Mouse (Mus musculus) forebrain, embryonic 10.5 days (tissue): ENCODE results near the gene Syngr4. TPM values are rescaled to one million over a fixed set of nuclear protein-coding genes. Genes with fewer than 3 reads are reported as not detected.
A peak's percentile ranks its signal among the peaks of the same experiment; 100 is the strongest.
"Not testable (repeated sequence)": the region's sequence is repeated elsewhere in the genome, so short reads cannot be mapped to it uniquely, and the experiment has no call there.

Experiments used
- DNase-seq: peaks from one replicate; pipeline ENCODE4 v3.0.0-alpha.2; 2017; ENCODE audit warnings: low spot score; ENCODE audit errors: extremely low spot score
- H3K27ac ChIP-seq: fragments of 300-500 bp; sonication (generic); 2 replicates; pipeline ENCODE4 v1.5.1; 2016; ENCODE audit warnings: mild to moderate bottlenecking
- H3K27me3 ChIP-seq: fragments of 300-500 bp; sonication (generic); 2 replicates; pipeline ENCODE4 v1.6.1; 2016; ENCODE audit warnings: mild to moderate bottlenecking; ENCODE audit not compliant: poor library complexity, severe bottlenecking
- H3K36me3 ChIP-seq: fragments of 300-500 bp; sonication (generic); replicated peaks from 2 replicates; pipeline ENCODE4 v1.6.1; 2016; ENCODE audit warnings: mild to moderate bottlenecking, moderate library complexity
- H3K4me1 ChIP-seq: fragments of 300-500 bp; sonication (generic); 2 replicates; pipeline ENCODE4 v1.6.1; 2016
- H3K4me3 ChIP-seq: fragments of 300-500 bp; sonication (generic); 2 replicates; pipeline ENCODE4 v1.5.1; 2016; ENCODE audit warnings: mild to moderate bottlenecking, moderate library complexity
- H3K9me3 ChIP-seq: fragments of 300-500 bp; sonication (generic); 2 replicates; pipeline ENCODE4 v1.6.1; 2016; ENCODE audit warnings: mild to moderate bottlenecking, moderate library complexity
- WGBS: fragments of 180-500 bp; shearing (Covaris S2); methylation state at CpG from one replicate; pipeline ENCODE4 v1.1.7; 2016; 5-methylcytosine and 5-hydroxymethylcytosine counted together
- polyA plus RNA-seq: library from polyadenylated mRNA; unstranded; fragments of >200 nt; fragmentation: Nextera tagmentation; extraction: Ambion mirVana; gene quantifications from 2 replicates; pipeline ENCODE4 v1.2.1, GENCODE M21; 2016

Gene Syngr4
- polyA plus RNA-seq, 1 experiment from 2014 or later = 1.3 TPM

DNA sequence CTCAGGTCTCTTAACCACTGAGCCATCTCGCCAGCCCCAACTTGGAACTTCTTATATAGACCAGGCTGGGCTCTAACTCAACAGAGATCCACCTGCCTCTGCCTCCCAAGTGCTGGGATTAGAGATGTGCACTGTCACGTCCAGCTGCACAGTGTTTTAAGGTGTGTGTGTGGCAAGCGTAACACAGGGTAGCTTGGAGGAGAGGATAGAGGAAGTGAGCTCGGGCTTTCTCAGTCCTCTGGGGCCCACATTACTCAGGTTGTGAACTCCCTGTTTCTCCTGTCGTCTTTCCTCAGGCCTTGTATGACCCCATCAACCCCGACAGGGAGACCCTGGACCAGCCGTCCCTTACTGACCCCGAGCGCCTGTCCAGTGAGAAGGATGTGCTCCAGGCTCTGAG, 10.1 kb upstream of the Syngr4 start:
- Histone ChIP-seq H3K27me3 (no peaks in the 10 kb centered on the region), H3K27ac (no peak overlapping the region), H3K4me1 (no peaks in the 10 kb centered on the region), H3K36me3 (peaks cover 37% of the 10 kb centered on the region), H3K4me3 (no peak overlapping the region), H3K9me3 (peaks cover 11% of the 10 kb centered on the region)
- no peak for DNase-seq
- 93% methylated on average over 9 of the region's 9 CpGs for WGBS

DNA sequence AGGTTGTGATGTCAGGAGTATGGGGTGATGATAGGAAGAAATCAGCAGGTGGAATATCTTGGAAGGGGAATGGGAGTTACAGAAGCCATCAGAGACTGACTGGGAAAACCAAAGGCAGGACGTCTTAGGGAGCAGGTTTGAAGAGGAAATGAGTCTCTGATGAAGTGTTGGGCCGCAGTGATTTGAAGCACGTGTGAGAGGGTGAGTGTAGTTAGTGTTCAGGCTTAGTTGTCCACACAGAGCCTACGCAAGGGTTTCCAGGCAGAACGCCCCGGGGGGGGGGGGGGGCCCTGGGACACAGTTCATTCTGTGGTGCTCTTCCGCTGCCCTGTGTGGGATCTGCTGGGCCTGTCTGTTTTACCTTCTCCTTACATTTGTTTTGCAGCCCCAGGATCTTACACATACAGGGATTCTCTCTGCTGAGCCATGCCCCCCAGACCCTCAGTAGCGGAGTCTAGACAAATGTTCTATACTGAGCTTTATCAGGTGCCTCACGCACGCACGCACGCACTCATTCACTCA, 6.0 kb upstream of the Syngr4 start:
- Histone ChIP-seq H3K27ac (no peak overlapping the region), H3K4me1 (peaks cover 6% of the 10 kb centered on the region), H3K9me3 (0 out of 2 replicates have a peak, but pooled peaks cover 4% of the 10 kb centered on the region), H3K27me3 (no peaks in the 10 kb centered on the region), H3K4me3 (no peak overlapping the region), H3K36me3 (peaks cover 5% of the 10 kb centered on the region)
- 77% methylated on average over 12 of the region's 12 CpGs for WGBS
- no peak for DNase-seq

DNA sequence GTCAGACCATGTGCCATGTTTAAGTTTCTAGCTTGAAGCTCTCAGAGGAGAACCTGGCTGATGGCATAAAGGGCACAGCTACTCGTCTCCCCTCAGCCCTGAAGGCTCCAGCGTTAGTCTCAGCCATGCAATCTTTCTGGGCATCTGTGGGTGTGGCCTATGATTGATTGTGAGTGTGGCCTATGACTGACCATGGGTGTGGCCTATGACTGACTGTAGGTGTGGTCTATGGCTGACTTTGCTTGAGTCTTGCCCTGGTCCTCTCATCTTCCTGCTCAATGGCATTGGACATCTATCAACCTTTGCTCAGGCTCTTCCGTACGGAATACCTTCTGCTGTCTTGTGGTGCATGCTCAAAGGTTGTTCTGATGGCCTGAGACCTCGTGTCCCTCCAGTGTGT, 5.0 kb upstream of the Syngr4 start:
- Histone ChIP-seq H3K4me3 (no peak overlapping the region), H3K4me1 (peaks cover 12% of the 10 kb centered on the region), H3K9me3 (0 out of 2 replicates have a peak, but pooled peaks cover 4% of the 10 kb centered on the region), H3K27me3 (no peaks in the 10 kb centered on the region), H3K36me3 (no peaks in the 10 kb centered on the region; the same call in 1 of the 2 replicates), H3K27ac (no peak overlapping the region)
- DNase-seq = no peak
- 65% methylated on average over 5 of the region's 5 CpGs for WGBS

DNA sequence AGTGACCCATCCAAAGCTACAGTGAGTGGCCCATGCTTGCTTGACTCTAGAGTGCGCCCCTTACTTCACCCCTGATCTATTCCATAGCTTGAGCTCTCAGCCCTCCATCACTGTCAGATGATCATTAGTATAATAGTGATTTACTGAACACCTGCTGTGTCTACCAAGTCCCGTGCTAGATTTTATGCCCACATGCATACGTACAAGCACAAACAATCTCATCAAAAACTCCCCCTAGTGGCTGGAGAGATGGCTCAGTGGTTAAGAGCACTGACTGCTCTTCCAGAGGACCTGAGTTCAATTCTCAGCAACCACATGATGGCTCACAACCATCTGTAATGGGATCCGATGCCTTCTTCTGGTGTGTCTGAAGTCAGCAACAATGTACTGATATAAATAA, 1.6 kb upstream of the Syngr4 start:
- not testable (repeated sequence) for H3K27me3 ChIP-seq, DNase-seq, H3K9me3 ChIP-seq, H3K36me3 ChIP-seq, H3K27ac ChIP-seq
- Histone ChIP-seq H3K4me3 (peak overlapping the region; percentile 62), H3K4me1 (peaks cover 17% of the 10 kb centered on the region)
- 62% methylated on average over 4 of the region's 4 CpGs for WGBS

DNA sequence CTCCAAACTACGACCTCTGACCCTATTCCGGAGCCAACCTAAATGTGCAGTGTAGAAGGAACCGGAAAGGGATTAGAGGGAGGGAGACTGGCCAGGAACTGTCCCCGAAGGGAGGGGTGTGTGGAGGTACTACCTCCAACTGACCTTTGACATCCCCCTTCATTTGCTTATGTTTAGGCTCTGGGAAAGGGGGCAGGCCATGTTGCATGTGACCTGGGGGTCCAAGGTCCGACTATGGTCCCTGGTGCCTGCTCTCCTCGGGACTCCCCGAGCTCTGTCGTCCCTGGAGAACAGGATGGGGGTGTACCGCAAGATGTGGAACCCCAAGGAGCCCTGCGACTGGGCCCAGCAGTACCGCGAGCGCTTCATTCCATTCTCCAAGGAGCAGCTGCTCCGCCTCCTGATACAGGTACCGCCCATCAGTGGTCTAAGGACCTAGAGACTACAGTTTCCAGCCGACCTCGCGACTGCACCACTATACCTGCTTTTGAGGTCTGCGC, 794 bp upstream of the Syngr4 start:
- WGBS = under 1% methylated on average over 19 of the region's 19 CpGs
- Histone ChIP-seq H3K9me3 (no peaks in the 10 kb centered on the region), H3K27me3 (peaks cover 9% of the 10 kb centered on the region), H3K4me1 (peaks cover 17% of the 10 kb centered on the region), H3K4me3 (peak overlapping the region; percentile 62), H3K36me3 (no peaks in the 10 kb centered on the region), H3K27ac (peak overlapping the region; percentile 91)
- DNase-seq = peak; percentile 66

DNA sequence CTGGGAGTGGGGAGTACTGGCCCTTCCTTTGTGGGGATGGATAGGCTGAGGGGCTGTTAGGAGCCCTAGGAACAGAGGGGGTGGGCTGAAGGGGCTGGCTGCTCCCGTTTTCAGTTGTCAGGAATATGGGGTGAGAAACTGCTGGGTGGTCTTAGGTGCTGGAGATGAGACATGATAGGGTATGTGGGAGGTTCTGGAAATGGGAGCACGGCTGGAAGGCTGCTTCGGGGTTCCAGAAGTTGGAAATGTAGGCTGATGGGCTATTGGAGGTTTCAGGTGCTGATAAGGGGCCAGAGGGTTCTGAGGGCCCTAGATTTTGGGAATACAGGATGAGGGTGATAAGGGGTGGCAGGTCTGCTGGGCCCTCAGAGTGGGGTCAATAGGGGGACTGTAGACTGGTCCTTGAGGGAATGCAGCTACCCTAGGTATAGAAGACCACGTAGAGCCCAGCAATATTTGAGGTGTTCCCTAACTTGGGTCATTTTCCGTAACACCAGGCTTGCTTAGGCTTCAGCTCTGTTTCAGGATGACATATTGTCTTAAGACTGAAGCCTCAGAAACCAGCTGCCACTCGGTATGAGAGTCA, 490 bp downstream of the Syngr4 start:
- no peak for DNase-seq
- Histone ChIP-seq H3K4me3 (peak overlapping the region; percentile 62), H3K27ac (peak overlapping the region; percentile 91), H3K9me3 (no peaks in the 10 kb centered on the region), H3K4me1 (peaks cover 22% of the 10 kb centered on the region), H3K27me3 (peaks cover 9% of the 10 kb centered on the region), H3K36me3 (no peaks in the 10 kb centered on the region)
- 76% methylated on average over 6 of the region's 6 CpGs for WGBS

DNA sequence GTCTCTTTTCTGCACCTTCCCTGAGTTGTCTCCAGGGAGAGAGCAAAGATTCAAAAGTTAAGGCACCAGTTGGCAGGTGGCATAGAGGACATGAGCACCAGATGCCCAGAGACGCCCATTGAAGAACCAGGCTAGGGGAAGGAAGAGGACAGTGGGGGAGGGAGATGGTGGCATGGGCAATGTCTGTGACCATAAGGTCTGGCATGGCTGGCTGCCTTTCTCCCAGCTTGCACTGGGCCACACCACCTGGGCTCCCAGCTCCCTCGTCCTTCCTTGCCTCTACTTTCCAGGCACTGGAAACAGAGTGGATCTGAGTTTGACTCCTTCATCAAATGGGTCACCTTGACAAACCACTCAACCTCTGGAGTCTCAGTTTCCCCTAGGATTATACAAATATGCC, 3.9 kb downstream of the Syngr4 start:
- H3K4me1 ChIP-seq = peaks cover 18% of the 10 kb centered on the region
- no peak overlapping the region for H3K4me3 ChIP-seq
- no peak overlapping the region for H3K27ac ChIP-seq
- 97% methylated on average over 2 of the region's 2 CpGs for WGBS
- H3K9me3 ChIP-seq = no peaks in the 10 kb centered on the region
- H3K36me3 ChIP-seq = no peaks in the 10 kb centered on the region
- peaks cover 9% of the 10 kb centered on the region for H3K27me3 ChIP-seq
- no peak for DNase-seq

DNA sequence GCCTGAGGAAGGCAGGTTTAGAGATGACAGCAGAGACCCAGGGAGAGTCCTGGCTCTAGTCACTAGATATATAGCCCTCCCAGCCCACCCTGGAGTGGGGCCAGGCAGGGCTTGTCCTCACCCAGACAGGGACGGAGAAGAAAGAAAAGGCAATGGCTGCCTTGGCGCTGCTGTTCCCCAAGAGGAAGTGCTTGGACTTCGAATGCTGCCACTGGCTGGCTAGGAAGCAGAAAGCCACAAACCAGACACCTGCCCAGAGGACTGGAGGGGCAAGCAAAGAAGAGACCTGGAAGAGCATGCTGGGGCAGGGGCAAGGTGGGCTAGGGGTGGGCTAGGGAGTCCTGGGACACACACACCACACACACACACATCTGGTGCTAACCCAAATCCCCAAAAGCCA, 9.3 kb downstream of the Syngr4 start:
- no peak for DNase-seq
- H3K4me3 ChIP-seq = no peak overlapping the region
- H3K27me3 ChIP-seq = no peaks in the 10 kb centered on the region
- H3K9me3 ChIP-seq = no peaks in the 10 kb centered on the region
- 59% methylated on average over 3 of the region's 3 CpGs for WGBS
- H3K4me1 ChIP-seq = peaks cover 6% of the 10 kb centered on the region
- peaks cover 41% of the 10 kb centered on the region for H3K36me3 ChIP-seq
- no peak overlapping the region for H3K27ac ChIP-seq

DNA sequence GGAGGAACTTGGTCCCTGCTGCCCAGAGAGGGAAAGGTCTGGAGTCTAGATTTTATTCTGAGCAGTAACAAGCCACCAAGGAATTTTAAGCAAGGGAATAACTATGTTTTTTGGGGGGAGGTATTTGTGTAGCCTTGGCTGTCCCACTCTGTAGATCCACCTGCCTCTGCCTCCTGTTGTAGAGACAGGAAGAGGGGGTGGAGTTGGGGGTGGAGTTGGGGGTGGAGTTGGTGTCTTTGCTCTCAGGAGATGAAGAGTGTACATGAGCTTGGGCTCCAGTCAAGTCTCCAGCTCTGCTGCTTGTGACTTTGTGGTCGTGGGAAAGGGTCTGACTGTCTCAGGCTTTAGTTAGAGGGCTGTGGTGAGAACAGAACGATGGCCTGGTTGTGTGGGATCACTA, 15.5 kb downstream of the Syngr4 start:
- H3K27ac ChIP-seq = no peak overlapping the region
- peaks cover 99% of the 10 kb centered on the region for H3K36me3 ChIP-seq
- 0 out of 2 replicates have a peak, but pooled peaks cover 2% of the 10 kb centered on the region for H3K9me3 ChIP-seq
- H3K4me1 ChIP-seq = no peaks in the 10 kb centered on the region
- no peak overlapping the region for H3K4me3 ChIP-seq
- no peaks in the 10 kb centered on the region for H3K27me3 ChIP-seq
- WGBS = 90% methylated on average over 2 of the region's 2 CpGs
- DNase-seq = no peak

DNA sequence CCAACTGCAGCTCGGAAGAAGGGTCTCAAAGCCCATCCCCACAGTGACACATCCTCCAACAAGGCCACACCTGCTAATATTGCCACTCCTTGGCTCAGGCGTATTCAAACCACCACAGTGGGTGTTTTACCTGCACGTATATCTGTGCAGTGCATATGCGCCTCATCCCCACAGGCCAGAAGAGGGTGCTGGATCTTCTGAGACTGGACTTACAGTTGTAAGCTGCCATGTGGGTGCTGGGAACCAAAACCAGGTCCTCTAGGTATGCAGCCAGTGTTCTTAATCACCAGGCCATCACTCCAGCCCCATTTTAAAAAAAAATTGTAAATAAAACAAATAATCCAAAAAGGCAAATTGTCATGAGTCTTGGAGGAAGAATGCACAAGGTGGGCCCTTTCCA, 16.0 kb downstream of the Syngr4 start:
- H3K36me3 ChIP-seq = peaks cover 100% of the 10 kb centered on the region
- no peak overlapping the region for H3K27ac ChIP-seq
- WGBS = 96% methylated on average over 4 of the region's 4 CpGs
- 0 out of 2 replicates have a peak, but pooled peaks cover 2% of the 10 kb centered on the region for H3K9me3 ChIP-seq
- H3K27me3 ChIP-seq = no peaks in the 10 kb centered on the region
- DNase-seq = no peak
- H3K4me3 ChIP-seq = no peak overlapping the region
- no peaks in the 10 kb centered on the region for H3K4me1 ChIP-seq

DNA sequence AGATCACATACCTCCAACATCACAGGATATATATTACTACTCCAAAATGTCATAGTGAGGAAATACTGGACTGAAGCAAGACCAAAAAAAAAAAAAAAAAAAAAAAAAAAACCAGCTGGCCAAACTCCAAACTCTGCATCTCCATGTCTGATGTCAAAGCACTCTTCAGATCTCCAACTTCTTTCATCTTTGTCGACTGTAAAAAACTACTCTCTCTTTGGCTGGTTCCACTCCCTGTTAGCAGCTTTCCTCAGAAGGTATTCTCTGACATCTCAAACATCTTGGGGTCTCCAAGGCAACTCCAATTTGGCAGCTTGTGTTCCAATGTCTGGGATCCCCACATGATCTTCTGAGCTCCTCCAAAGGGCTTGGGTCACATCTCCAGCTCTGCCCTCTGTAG, 18.2 kb downstream of the Syngr4 start, which contains the start of gene Grin2d:
TSS of gene Grin2d (minus strand) at position 101 of the 400 bp plus-strand sequence.
- peaks cover 95% of the 10 kb centered on the region for H3K36me3 ChIP-seq
- 93% methylated on average over 1 of the region's 1 CpGs for WGBS
- H3K27me3 ChIP-seq, H3K27ac ChIP-seq, DNase-seq, H3K4me3 ChIP-seq, H3K9me3 ChIP-seq: not testable (repeated sequence)
- peaks cover 18% of the 10 kb centered on the region for H3K4me1 ChIP-seq

DNA sequence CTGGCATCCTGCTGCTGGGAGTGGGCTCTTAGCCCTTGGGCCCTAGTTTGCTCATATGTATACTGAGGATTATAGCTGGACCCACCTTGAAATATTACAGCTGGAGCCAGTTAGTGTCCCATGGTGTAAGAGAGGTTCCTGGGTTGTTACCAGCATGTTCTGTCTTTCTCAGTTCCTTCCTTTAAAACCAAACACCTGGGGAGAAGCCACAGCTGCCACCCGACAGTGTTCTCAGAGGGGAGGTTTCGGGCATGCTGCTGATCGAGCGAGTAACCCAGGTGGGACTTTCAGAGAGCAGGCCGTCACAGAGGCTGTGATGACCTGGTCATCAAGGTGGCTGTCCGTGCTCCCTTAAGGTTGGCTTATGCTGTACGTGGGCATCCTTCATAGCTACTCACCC, 19.6 kb downstream of the Syngr4 start:
- H3K27me3 ChIP-seq = peaks cover 5% of the 10 kb centered on the region
- 95% methylated on average over 7 of the region's 7 CpGs for WGBS
- H3K36me3 ChIP-seq = peaks cover 81% of the 10 kb centered on the region
- H3K9me3 ChIP-seq = 0 out of 2 replicates have a peak, but pooled peaks cover 2% of the 10 kb centered on the region
- peaks cover 19% of the 10 kb centered on the region for H3K4me1 ChIP-seq
- no peak overlapping the region for H3K27ac ChIP-seq
- DNase-seq = no peak
- no peak overlapping the region for H3K4me3 ChIP-seq

DNA sequence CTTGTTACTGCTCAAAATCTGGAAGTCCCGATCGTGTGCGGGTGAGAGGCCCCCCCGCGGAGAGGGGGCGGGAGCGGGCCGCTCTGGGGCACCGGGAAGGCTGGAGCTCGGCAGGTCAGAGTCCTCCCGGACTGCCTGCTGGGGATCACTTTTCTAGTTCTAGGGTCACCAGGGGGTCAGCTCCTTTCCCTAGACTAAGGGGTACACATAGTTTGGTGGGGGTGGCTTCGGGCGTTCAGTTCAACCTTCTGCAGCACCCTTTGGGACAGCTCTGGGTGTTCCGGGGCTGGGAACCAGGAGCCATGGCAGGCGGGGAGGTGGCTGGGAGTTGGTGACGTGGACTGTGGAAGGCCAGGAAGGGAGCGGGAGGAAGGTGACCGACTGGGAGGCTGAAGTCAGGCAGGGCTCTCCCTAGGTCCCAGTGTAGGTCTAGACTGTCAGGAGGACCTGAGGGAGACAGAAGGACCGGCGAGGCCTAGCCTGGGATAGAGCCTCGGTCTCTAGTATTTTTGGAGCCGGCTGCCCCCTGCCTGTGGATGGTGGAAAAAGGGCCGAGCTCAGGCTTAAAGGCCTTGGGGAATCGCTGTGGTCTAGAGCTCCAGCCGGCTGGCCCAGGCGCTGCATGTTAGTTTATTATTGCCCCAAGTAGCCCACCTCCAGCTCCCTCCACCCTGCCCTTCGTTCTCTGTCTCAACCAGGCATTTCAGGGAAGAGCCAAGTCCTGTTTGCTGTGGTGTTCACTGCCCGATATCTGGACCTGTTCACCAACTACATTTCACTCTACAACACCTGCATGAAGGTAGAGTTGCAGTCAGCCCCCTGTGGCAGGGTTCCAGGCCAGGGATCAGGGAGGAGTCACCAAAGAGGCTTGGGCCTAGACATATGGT, 23.2 kb downstream of the Syngr4 start:
- Histone ChIP-seq H3K27me3 (peaks cover 41% of the 10 kb centered on the region), H3K4me1 (peaks cover 47% of the 10 kb centered on the region), H3K4me3 (peak overlapping the region; percentile 88), H3K36me3 (peaks cover 45% of the 10 kb centered on the region), H3K27ac (peak overlapping the region; percentile 95), H3K9me3 (no peaks in the 10 kb centered on the region)
- WGBS = 4% methylated on average over 28 of the region's 28 CpGs
- DNase-seq = peak; percentile 54
